Mouse (Mus musculus) CD4-positive helper T cell, adult 2 months (primary cell): Measurements from ENCODE around the gene Acvrl1.

Experiments used
- DNase-seq: peaks from one replicate; pipeline ENCODE4 v3.0.0-alpha.2; 2012; ENCODE audit warnings: low read depth, missing footprints, low spot score

Acvrl1 gene

DNA sequence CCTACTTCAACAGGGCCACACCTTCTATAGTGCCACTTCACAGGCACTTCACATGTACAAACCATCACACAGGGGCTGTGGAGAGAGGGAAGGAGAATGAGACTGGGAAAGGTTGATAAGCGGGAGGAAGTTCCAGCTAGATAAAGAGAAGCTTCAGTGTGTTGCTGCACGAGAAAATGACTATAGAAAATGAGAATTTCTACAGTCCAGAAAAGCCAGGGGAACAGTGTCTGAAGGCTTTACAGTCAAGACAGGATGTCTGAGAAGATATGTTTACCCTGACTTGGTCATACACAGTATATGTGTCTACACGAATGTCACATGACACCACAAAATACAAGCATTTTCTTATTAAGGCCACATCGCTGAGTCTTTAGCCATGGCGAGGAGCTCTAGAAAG lies 41.6 kb downstream of the Acvrl1 start:
- no peak for DNase-seq

DNA sequence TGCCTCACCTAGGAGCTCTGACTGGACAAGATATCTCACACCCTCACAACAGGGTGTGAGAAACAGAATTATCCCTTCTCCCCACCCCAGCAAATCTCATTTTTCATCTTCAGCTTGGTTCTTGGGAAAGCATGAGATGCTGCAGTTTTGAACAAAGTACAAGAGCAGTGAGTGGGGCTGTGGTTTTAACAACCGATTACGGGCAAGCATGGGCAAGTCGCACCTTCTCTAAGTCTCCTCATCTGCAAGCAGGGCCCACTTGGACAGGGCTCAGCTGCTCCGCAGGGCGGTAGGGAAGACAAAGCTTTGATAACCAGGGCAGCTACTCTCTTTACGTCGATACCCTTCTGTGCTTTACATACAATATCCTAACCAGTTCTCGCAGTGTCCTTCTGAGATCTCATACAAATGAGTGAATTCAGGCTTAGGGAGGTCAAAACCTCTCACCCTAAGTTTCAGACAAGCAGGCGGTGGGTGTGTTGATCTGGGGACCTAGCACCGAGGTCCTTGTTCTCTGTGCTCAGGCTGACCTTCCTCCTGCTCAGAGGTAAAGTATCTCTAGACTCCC lies 42.2 kb downstream of the Acvrl1 start:
- DNase-seq, result no peak

DNA sequence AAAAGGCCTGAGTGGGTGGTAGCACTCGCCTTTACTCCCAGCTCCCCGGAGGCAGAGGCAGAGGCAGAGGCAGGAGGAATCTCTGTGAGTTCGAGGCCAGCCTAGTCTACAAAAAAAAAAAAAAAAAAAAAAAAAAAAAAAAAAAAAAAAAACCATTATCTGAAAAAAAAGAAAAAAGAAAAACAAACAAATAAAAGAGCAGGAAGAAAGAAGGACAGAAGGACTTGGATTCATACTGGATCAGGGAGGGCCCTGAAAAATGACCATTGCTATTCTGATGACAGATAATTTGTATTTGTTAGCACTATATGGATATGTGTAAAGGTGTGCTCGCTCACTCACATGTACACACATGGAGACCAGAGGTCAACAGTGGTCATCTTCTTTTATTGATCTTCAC lies 43.0 kb downstream of the Acvrl1 start:
- DNase-seq, result no peak

DNA sequence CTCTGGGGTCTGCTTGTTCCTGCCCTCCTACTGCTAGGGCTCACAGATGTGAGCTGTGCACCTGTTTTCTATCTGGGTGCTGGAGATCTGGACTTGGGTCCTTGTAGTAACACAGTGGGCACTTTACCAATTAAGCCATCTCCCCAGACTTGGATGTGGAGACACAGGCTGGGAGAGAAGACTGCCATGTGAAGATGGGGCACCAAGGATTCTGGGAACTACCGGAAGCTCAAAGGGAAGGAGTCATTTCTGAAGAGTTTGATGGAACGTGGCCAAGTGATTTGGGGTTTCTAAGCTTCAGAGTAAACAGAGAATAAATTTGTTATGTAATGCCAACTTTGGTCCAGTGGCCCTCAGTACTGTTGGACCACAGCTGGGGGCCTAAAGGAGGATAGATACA lies 43.7 kb downstream of the Acvrl1 start:
- no peak for DNase-seq

DNA sequence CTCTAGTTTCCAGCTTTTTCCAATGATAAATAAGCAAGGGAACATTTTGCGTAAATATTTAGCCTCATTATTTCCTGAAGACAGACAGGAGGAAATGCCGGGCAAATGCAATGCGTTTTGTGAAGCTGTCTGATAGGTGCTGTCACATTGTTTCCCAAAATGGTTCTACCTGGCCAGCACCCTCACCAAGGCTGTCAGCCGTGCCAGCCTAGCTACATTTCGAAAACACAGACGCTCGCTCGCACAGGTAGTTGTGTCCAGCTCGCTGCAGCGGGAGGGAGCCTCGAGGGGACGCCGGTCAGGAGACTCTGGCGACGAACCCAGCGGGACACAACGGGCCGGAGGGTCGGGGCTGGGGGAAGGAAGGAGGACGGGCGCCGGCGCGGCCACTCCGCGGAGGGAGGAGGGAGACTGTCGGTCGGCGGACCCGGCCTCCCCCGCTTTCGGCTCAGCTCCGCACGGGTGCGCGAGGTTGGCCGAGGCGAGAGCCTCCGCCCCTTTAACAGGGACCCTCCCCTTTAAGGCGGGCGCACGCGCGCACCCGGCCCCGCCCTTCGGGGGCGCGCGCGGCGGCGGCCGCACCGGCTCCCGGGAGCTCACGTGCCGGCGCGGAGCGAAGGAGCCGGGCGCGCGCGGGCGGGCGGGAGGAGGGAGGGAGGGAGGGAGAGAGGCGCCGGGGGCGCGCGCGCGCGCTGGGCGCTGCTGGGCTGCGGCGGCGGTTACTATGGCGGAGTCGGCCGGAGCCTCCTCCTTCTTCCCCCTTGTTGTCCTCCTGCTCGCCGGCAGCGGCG lies 45.3 kb downstream of the Acvrl1 start, which contains the start of gene Acvr1b:
TSS of gene Acvr1b (plus strand) at position 647 of the 791 bp plus-strand sequence.
- peak; percentile 93 for DNase-seq

DNA sequence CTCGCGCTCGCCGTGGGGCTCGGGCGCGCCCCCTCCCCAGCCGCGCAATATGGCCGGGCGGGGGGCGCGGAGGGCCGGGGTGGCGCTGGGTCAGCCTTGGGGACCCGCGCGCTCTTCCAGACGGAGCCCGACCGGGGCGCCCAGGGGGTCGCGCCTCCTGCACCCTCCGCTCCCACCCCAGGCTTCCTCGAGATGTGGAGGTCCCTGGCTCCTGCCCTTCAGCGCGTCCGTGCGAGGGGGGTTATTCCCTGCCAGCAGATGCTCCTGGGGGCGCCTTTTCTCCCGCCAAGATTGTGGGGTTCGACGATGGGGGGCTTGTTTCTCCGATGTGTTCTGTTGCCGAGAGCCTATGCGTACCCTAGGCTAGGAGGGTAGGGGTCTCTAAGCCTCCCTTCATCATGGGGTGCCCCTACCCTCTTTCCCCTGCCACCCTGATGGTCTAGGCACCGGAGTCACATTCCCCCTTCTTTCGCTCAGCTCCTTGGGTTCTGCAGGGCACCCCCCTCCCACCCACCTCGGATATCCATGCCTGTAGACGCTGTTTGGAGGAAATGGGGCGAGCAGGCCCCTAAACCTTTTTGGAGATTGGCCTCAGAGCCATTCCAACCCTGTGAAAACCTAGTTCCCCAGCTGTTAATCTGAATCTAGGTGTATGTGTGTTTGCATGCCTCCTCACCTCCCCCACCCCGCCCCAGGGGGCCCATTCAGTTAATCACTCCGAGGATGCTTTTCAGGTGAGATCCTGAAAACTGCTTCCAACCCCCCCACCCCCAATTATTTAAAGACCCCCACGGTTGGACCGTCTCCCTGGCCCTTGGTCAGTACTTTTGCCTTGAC lies 46.2 kb downstream of the Acvrl1 start:
- peak; percentile 42 for DNase-seq

DNA sequence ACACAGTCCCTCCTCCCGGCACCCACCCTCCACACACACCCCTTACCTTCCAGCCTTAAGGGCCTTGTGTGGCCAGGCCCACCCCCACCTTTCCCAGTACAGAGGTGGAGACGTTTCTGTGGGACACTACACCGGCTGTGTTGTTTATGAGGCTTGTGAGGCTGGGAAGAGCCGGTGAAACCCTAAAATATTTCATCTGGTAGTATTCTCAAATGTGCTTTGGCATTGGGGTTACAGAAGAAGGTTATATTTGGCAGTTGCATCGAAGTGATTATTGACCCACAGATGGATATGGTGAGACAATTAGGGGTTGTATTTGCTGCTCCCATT lies 46.8 kb downstream of the Acvrl1 start:
- DNase-seq, result no peak

DNA sequence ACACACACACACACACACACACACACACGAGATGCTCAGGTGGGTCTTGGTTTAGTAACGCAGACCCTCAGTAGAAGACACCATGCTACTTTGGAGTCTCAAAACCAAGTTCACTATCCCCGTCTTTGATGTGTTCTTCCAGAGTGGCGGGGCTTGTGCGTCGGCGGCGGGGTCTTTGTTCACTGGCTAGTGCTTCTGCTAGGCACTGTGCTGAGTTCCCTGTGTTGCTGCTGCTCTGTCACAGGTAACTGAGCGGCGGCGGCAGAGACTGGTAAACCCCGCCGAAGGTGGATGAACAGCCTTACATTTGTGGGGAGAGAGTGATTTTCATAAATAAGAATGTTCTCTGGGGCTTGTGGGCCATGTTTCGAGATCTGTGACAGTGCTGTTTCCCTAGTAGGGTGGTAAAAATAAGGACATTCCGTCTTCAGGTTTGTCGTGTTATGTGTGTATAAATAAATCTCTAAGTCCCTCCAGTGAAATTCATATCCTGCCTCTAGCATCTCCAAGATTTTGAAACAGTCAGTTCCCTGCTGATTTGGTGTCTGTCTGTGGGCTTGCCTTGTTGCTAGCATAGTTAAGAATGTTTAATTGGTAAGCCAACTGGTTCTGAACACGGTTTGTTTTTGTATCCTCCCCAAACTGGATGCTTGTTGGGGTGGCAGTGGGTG lies 47.4 kb downstream of the Acvrl1 start:
- DNase-seq, result no peak

DNA sequence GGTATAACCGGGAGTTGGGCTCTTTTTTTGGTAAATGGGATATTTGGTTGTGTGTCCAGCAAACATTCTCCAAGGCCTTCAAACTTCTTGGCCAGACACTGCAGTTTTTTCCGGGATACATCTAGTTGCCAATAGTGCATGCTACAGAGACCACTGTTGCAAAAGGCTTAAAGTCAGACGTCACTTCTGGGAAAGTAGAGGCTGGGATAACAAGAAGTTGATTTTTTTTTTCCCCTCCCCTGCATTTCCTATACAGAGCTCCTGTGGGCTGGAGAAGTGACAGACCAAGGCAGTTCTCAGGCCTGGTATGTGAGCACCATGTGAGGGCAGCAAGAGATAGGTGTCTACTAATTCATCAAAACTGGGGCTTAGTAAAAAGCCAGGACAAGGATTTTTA lies 48.0 kb downstream of the Acvrl1 start:
- no peak for DNase-seq

DNA sequence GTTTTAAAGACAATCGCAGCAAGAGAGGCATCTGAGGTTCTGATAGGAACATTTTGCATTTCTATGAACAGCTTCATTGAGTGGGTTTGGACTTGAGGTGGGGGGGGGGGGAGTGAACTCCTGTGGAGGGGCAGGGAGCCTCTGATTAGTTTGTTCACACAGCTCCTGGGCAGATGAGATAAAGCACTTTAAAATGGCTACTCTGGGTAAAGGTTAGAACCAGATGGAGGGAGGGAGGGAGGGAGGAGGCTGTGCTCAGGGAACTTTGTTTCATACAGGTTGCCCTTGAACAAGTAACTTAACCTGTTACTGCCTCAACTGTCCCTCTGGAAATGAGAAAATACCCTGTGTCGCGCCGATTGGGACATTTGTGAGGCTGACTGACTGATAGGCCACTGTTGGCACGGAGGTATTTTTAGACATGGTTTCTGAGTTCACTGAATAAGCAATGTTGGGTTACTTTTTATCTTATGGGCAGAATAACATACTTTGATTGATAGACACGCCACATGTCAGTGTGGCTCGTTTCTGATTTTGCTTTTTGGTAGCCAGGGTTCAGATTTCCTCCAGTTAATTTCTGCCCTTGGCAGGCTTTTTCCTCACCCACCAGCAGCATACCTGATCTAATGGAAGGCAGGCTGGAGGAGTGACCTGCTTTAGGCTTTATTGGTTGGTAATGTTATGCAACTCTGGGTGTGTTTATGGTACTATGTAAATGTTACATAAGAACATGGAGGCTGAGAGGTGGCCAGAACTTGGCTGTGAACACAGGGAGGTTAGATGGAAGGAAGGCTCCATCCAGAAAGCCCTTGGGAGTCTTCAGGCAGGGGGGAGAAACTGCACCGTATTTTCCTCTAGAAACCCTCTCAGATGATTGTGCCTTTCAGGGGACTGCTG lies 48.7 kb downstream of the Acvrl1 start:
- no peak for DNase-seq

DNA sequence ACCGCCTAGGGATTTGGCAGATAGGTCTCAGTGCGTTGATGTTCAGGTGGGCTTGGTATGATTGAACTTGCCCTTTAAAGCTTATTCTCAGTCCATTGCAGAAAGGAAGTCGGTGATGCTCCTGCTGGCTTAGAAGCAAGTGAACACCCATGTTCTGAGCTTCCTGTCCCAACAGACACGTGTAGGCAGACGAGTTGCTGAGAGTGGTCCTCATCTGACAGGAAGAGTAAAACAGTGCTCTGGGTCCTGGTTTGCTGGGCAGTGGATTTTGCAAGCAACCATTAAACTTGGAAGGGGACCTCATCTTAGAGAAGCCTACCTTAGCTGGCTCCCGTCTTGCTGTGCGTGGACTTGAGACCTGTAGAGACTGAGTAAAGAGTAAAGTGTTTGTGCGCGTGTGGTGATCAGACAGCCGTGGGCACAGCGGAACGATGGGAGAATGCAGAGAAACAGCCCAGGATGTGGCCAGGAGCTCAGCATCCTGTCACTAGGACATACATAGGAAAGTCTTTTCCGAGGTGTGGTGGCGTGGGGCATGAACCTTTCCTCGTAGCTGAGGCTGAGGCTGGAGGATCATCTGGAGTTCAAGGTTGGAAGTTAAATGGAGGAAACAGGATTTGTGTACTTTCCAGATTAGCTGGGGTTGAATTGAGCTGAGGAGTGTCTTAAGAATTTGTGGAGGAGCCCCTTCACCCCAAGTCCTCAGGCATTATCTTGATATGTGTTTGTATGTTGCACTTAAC lies 52.2 kb downstream of the Acvrl1 start:
- DNase-seq, result peak; percentile 60

DNA sequence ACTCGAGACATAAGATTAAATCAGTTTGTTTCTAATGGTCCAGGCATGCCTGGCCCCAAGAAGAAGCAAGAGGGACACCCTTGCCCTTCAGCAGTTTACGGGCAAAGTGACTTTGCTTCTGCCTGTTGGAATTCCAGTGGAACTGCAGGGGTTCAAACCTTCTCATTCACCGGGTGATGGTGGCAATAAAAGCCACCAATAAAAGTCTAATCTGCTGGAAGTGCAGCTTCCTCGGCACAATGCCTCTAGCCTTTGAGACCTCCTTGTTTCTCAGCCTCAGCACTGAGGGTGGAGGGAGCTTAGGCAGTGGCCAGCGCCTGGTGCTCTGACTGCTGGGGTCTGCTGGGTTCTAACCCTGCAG lies 52.8 kb downstream of the Acvrl1 start:
- DNase-seq, result no peak

DNA sequence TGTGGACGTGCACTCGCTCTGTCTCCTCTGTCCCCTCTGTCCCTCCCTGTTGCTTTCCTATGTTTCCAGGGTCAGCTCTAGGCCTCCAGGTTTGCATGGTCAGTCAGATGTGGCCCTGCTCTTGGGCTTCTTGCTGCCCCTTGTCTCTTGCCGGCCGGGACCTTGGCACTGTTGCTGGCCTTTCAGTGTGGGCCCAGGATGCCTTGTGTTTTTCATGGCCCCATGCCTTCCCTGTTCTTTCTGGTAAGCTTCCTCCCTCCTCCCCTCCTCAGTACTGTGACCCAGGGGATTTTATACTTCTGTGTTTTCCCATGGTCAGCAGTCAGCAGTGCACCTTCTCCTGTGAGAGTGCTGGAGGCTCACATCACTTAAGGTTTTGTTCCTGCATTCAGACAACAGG lies 53.2 kb downstream of the Acvrl1 start:
- no peak for DNase-seq

DNA sequence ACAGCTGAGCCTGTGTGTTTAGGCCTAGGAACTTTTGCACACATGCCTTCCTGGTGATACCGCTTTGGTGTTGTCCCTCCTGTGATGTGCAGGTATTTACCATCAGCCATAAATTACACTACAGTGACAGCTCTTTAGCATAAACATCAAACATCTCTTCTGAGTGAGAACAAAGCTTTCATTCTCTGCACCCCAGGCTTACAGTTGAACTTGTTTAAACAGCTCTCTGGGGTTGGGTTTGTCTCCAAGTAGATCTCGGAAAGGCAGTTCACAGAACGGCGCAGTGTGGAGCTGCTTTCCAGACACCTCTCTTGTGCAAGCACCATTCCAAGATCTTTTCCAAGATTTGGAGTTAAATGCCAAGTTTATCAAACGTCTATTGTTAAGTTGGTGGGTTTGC lies 54.4 kb downstream of the Acvrl1 start:
- DNase-seq, result no peak

DNA sequence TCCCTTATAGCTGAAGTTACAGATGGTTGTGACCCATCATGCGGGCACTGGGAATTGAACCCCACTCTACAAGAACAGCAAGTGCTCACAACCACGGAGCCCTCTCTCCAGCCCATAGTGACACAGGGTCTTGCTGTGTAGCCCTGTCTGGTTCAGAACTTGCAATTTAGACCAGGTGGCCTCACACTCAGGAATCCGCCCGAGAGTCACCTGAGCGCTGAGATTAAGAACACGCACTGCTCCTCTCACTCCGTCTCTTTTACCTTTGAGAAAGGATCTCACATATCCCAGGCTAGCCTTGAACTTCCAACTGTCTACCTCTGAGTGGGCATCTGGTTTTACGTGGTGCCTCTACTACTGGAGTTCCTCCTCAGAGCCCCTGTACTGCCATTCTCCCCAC lies 56.0 kb downstream of the Acvrl1 start:
- no peak for DNase-seq

DNA sequence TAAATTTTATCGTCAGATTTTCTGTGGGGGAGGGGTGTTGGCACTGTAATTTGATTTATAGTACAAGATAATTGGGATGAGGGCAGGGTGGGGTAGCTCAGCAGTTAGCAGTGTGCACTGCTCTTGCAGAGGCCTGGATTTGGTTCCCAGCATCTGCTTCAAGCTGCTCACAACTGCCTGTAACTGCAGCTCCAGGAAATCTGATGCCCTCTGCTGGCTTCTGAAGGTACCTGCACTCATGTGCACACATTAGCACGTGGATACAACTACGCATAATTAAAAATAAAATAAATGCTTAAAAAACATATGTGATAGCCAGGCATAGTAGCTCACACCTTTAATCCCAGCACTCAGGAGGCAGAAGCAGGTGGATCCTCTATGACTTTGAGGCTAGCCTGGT lies 57.2 kb downstream of the Acvrl1 start:
- no peak for DNase-seq

DNA sequence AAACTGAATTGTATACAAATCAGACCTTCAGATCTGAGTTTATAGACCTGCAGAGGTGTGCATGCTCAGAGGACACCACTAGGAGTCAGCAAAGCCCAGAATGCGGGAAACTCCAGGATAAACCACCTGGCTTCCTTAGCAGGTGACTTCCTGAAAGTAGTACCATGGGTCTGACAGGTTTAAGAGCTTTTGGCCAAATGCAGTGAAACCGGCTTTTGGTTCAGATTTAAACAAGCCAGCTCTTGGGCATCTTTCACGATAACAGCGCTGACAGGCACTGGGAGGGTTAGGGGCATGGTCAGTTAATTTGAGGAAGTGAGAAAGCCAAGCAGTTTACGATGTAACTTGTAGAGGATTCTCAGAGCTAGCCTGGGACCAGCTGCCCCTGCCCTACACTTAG lies 59.6 kb downstream of the Acvrl1 start:
- DNase-seq, result no peak

DNA sequence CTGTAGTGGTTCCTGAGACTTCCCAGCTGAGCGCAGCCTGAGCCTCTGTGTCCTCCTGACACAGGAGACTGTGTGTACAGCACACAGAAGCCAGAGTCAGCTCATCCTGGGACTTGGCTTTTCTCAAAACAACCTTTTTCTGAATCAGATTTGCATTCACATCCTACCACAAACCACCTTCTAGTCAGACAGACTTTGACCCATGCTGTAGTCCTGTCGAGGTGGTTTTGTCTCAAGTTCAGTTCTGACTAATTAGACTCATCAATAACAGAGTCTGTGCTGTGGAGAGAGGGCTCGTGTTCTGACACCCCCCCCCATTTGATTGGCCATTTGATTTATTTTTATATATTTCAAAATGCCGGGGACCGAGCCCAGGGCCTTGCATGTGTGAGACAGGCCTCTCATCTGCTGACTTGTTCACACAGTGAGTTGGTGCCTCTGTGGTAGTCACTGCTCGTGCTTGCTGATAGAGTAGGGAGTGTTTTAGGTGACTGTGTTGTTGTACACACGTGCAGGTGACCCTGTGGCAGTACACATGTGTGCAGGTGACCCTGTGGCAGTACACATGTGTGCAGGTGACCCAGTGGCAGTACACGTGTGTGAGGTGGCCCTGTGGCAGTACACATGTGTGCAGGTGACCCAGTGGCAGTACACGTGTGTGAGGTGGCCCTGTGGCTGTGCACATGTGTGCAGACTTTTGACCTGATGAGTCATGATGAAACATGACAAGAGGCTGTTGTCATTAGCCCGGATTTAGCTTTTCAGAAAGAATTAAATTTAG lies 61.8 kb downstream of the Acvrl1 start:
- peak; percentile 26 for DNase-seq

DNA sequence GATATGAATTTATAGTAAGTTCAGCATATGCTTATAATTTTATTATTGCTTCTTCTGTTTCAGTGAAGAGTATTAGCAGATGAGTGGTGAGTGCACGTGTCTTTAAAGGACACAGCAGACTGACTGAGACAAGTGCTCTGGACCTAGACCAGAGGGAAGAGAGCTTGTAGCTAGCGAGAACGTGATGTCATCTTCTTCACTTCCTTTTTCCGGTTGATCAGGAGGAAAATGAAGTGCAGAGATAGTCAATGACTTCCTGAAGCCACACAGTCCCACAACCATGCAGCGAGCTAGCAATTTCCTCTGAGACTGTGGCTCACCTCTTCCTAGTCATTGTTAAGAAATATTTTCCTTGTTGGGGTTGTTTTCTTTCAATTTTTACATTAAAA lies 62.4 kb downstream of the Acvrl1 start:
- DNase-seq, result peak; percentile 65
